In the genomic region with DNA sequence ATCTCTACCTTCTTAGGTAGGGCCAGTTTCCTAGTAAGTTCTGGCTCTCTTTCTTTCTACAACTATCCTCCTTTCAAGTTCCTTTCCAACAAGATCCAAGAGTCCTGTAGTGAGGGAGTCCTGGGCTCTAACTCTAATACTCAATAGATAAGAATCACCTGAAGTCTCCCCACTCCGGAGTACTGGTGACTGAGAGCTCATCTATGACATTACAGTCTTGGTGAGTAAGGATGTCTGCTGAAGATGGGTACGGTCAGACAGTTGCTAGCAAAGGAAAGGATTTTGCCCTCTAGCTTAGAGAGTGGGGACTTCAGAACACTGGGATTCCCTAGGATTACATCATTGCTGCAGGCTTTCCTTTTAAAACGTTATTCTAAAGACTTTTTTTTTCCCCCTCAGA, we compare ENCODE assay signal across 21 mouse cellular contexts. TPM values are rescaled to one million over a fixed set of nuclear protein-coding genes. Genes with fewer than 3 reads are reported as not detected.
DNase-seq lines count a peak whose midpoint lies in the region; ATAC-seq lines count a peak whose summit lies in the region.
"Had no signal": no experiment of that assay in that cellular context is flagged by ENCODE, and none has a peak within 500 bp of the region (broad histone marks: within the 10 kb centered on the region; RNA-seq: fewer than 3 reads in every experiment).

No protein-coding gene starts in this region.

- intact Hi-C loops in left cerebral cortex, postnatal 10 days (cut with DNase I), result loop anchor here (5.0 kb wide), 1 partner anchor 562 kb away; no protein-coding TSS in a partner anchor

- H3K9ac ChIP-seq in neural tube, embryonic 15.5 days (replicated peaks), result no peak overlapping the region
- H3K9ac ChIP-seq in midbrain, embryonic 11.5 days (ENCODE audit: low read length), result no peak overlapping the region
- H3K9ac ChIP-seq: embryonic facial prominence, embryonic 15.5 days; heart, embryonic 13.5 days had no signal

- ATAC-seq in neural tube, embryonic 15.5 days (ENCODE audit: low FRiP score), result no peak
- ATAC-seq in midbrain, embryonic 11.5 days (ENCODE audit: low FRiP score), result no peak
- ATAC-seq in megakaryocyte-erythroid progenitor cell, adult 5-6 weeks (replicated peaks; ENCODE audit: low FRiP score, low TSS enrichment, poor library complexity, severe bottlenecking), result no peak
- ATAC-seq in activated CD4-positive, CD25-positive, alpha-beta regulatory T cell, adult 4 months, result no peak

- peak; percentile 37 for DNase-seq in embryo, embryonic 10.5 days (ENCODE audit: low spot score)
- no peak for DNase-seq in embryo, embryonic 11 days
- peak; percentile 30 for DNase-seq in neural tube, embryonic 10.5 days (ENCODE audit: extremely low spot score, low spot score)
- DNase-seq in midbrain, embryonic 11.5 days (ENCODE audit: low spot score, missing footprints), result peak; percentile 92
- DNase-seq in left cerebral cortex, postnatal 10 days (ENCODE audit: extremely low spot score in 1 of 2, low spot score in 2 of 2), result no peak
- DNase-seq: adrenal gland, postnatal 25 days; cerebellum, adult 8-10 months; gastrocnemius, adult 2 months; kidney, adult 8-10 months; lung, adult 18-20 months; lung, postnatal 14 days; thymus, adult 2 months had no signal

- H3K4me2 ChIP-seq in neural tube, embryonic 15.5 days, result no peak overlapping the region
- no peak overlapping the region for H3K4me2 ChIP-seq in midbrain, embryonic 11.5 days

- H3K9me3 ChIP-seq in neural tube, embryonic 15.5 days (replicated peaks), result no peaks in the 10 kb centered on the region
- H3K9me3 ChIP-seq in midbrain, embryonic 11.5 days (ENCODE audit: control insufficient read depth, low read length), result no peaks in the 10 kb centered on the region
- H3K9me3 ChIP-seq: embryonic facial prominence, embryonic 15.5 days; forebrain, embryonic 10.5 days; heart, embryonic 13.5 days had no signal

- no peak overlapping the region for H3K27ac ChIP-seq in neural tube, embryonic 15.5 days (replicated peaks)
- H3K27ac ChIP-seq in midbrain, embryonic 11.5 days (ENCODE audit: low read depth, low read length), result no peak overlapping the region
- H3K27ac ChIP-seq: embryonic facial prominence, embryonic 15.5 days; forebrain, embryonic 10.5 days; gastrocnemius, adult 2 months; heart, embryonic 13.5 days had no signal

- no peak overlapping the region for H3K4me3 ChIP-seq in neural tube, embryonic 15.5 days (replicated peaks)
- no peak overlapping the region for H3K4me3 ChIP-seq in midbrain, embryonic 11.5 days (ENCODE audit: low read depth, low read length)

- H3K27me3 ChIP-seq in neural tube, embryonic 15.5 days (replicated peaks), result peaks cover 79% of the 10 kb centered on the region
- peaks cover 84% of the 10 kb centered on the region for H3K27me3 ChIP-seq in midbrain, embryonic 11.5 days (ENCODE audit: control insufficient read depth, insufficient read depth, low read length)

- peaks cover 22% of the 10 kb centered on the region for H3K4me1 ChIP-seq in neural tube, embryonic 15.5 days
- H3K4me1 ChIP-seq in midbrain, embryonic 11.5 days (ENCODE audit: control insufficient read depth, insufficient read depth, low read length), result peaks cover 18% of the 10 kb centered on the region

- H3K36me3 ChIP-seq in neural tube, embryonic 15.5 days, result no peaks in the 10 kb centered on the region
- no peaks in the 10 kb centered on the region for H3K36me3 ChIP-seq in midbrain, embryonic 11.5 days (ENCODE audit: control insufficient read depth, insufficient read depth, low read length)
- H3K36me3 ChIP-seq: embryonic facial prominence, embryonic 15.5 days; forebrain, embryonic 10.5 days; G1E; heart, embryonic 13.5 days had no signal

- 8% methylated on average over 3 of the region's 3 CpGs for WGBS in neural tube, embryonic 15.5 days
- 9% methylated on average over 3 of the region's 3 CpGs for WGBS in midbrain, embryonic 11.5 days

RNA-seq across cellular contexts. Expression of gene Rsrc1, which starts 6.7 kb away (rescaled TPM):
- 26.7 and 29.9 TPM in 2 replicates for polyA plus RNA-seq in neural tube, embryonic 15.5 days (2015; fragmentation: Nextera tagmentation; extraction: Ambion mirVana)
- 59.6 and 61.7 TPM in 2 replicates for polyA plus RNA-seq in midbrain, embryonic 11.5 days (2014; fragmentation: Nextera tagmentation; extraction: Ambion mirVana)
- 10 to 100 TPM; 28.5 to 29.4 TPM for total RNA-seq in left cerebral cortex, postnatal 10 days (2021)
- total RNA-seq in megakaryocyte-erythroid progenitor cell, adult 5-6 weeks (2014; fragmentation: Nextera tagmentation), result 30.5 and 30.9 TPM in 2 replicates
- 41.3 and 50.2 TPM in 2 replicates for total RNA-seq in megakaryocyte-erythroid progenitor cell, adult 5-6 weeks (2017)
- polyA plus RNA-seq in activated CD4-positive, CD25-positive, alpha-beta regulatory T cell, adult 4 months (2017; shearing (Covaris generic)), result 10 to 100 TPM; 32.0 to 42.4 TPM

RNA-seq across cellular contexts. Expression of gene Shox2, which starts 7.1 kb away (rescaled TPM):
- 8.5 and 13.2 TPM in 2 replicates for polyA plus RNA-seq in neural tube, embryonic 15.5 days (2015; fragmentation: Nextera tagmentation; extraction: Ambion mirVana)
- polyA plus RNA-seq in midbrain, embryonic 11.5 days (2014; fragmentation: Nextera tagmentation; extraction: Ambion mirVana), result 54.3 and 57.8 TPM in 2 replicates
- total RNA-seq in left cerebral cortex, postnatal 10 days (2021), result not detected
- total RNA-seq in megakaryocyte-erythroid progenitor cell, adult 5-6 weeks (2014; fragmentation: Nextera tagmentation), result not detected in 2 replicates
- total RNA-seq in megakaryocyte-erythroid progenitor cell, adult 5-6 weeks (2017), result not detected in 2 replicates
- polyA plus RNA-seq in activated CD4-positive, CD25-positive, alpha-beta regulatory T cell, adult 4 months (2017; shearing (Covaris generic)), result not detected
- polyA plus RNA-seq: inflammation-experienced regulatory T-cells, adult 6 months; large intestine, adult 2 months had no signal

Comparison
In these comparisons a context has a peak if more than half of its experiments do, and no peak if none do; other contexts are left out.
1. DNase-seq: peak in embryo, embryonic 10.5 days (single experiment), neural tube, embryonic 10.5 days (single experiment) and midbrain, embryonic 11.5 days (single experiment); none in embryo, embryonic 11 days (single experiment) and left cerebral cortex, postnatal 10 days (0 of 2).